Mouse (Mus musculus) forelimb bud, embryonic 11.5 days (tissue): Measurements from ENCODE around the gene Mrpl57.

Experiments used
- DNase-seq: peaks from one replicate; pipeline ENCODE4 v3.0.0-alpha.2; 2012; ENCODE audit warnings: low read depth, low spot score

Mrpl57 gene

GRCm38 (mm10) chr14:57859520-57859919 lies 33.5 kb downstream of the Mrpl57 start:
- DNase-seq: no peak

GRCm38 (mm10) chr14:57861987-57862412 lies 36.0 kb downstream of the Mrpl57 start:
- no peak for DNase-seq

GRCm38 (mm10) chr14:57863129-57863528 lies 37.1 kb downstream of the Mrpl57 start:
- DNase-seq: no peak

GRCm38 (mm10) chr14:57865256-57865655 lies 39.2 kb downstream of the Mrpl57 start:
- DNase-seq: no peak

GRCm38 (mm10) chr14:57866676-57867276 lies 40.7 kb downstream of the Mrpl57 start:
- DNase-seq: no peak

- no peak for DNase-seq
Measured at GRCm38 (mm10) chr14:57877921-57878320, 51.9 kb downstream of the Mrpl57 start.
